Comparison of ENCODE assay signal across 27 mouse cellular contexts in genomic region chr9:115551080-115551479, GRCm38 (mm10).
A peak's percentile ranks its signal among the peaks of the same experiment; 100 is the strongest.
DNase-seq lines count a peak whose midpoint lies in the region; ATAC-seq and TF ChIP-seq lines count a peak whose summit lies in the region.
"Had no signal": no experiment of that assay in that cellular context is flagged by ENCODE, and none has a peak within 500 bp of the region (broad histone marks: within the 10 kb centered on the region; RNA-seq: fewer than 3 reads in every experiment).

No protein-coding gene starts in this region.

- no peaks in the 10 kb centered on the region for H3K27me3 ChIP-seq in testis, adult 2 months (ENCODE audit: control insufficient read depth, insufficient read depth, low read length)
- no peaks in the 10 kb centered on the region for H3K27me3 ChIP-seq in intestine, postnatal 0 days (replicated peaks; ENCODE audit: control insufficient read depth, insufficient read depth, low read length)
- H3K27me3 ChIP-seq: embryonic facial prominence, embryonic 12.5 days; embryonic facial prominence, embryonic 15.5 days; heart, embryonic 13.5 days had no signal

- H3K4me1 ChIP-seq in testis, adult 2 months (ENCODE audit: control insufficient read depth, insufficient read depth, low read length), result peaks cover 3% of the 10 kb centered on the region; the same call in 1 of the 2 replicates
- 0 out of 2 replicates have a peak, but pooled peaks cover 7% of the 10 kb centered on the region for H3K4me1 ChIP-seq in intestine, postnatal 0 days (replicated peaks; ENCODE audit: control insufficient read depth, insufficient read depth, low read length)

- WGBS in intestine, postnatal 0 days, result 85% methylated on average over 11 of the region's 11 CpGs

- no peaks in the 10 kb centered on the region for H3K36me3 ChIP-seq in testis, adult 2 months (ENCODE audit: control insufficient read depth, insufficient read depth, low read length)
- no peaks in the 10 kb centered on the region for H3K36me3 ChIP-seq in intestine, postnatal 0 days (ENCODE audit: control insufficient read depth, insufficient read depth)
- H3K36me3 ChIP-seq: embryonic facial prominence, embryonic 12.5 days; embryonic facial prominence, embryonic 15.5 days; heart, embryonic 13.5 days had no signal

- H3K9me3 ChIP-seq in intestine, postnatal 0 days (ENCODE audit: control insufficient read depth), result 0 out of 2 replicates have a peak, but pooled peaks cover 3% of the 10 kb centered on the region
- H3K9me3 ChIP-seq: embryonic facial prominence, embryonic 12.5 days; embryonic facial prominence, embryonic 15.5 days had no signal

- ATAC-seq in megakaryocyte, adult 5-6 weeks (ENCODE audit: poor library complexity, severe bottlenecking), result peak; percentile 73
- ATAC-seq in intestine, postnatal 0 days, result no peak
- ATAC-seq: activated CD4-positive, CD25-positive, alpha-beta regulatory T cell, adult 4 months; CD4-positive, CD25-positive, alpha-beta regulatory T cell, adult 4 months; forebrain, embryonic 14.5 days; forebrain, postnatal 0 days; hindbrain, postnatal 0 days; inflammation-experienced regulatory T-cells, adult 6 months had no signal

- no peak overlapping the region for H3K27ac ChIP-seq in testis, adult 2 months (ENCODE audit: control insufficient read depth, insufficient read depth, low read depth, low read length)
- no peak overlapping the region for H3K27ac ChIP-seq in intestine, postnatal 0 days (ENCODE audit: low read depth, low read length)
- H3K27ac ChIP-seq: embryonic facial prominence, embryonic 12.5 days; embryonic facial prominence, embryonic 15.5 days; heart, embryonic 13.5 days; hindbrain, embryonic 14.5 days; hindbrain, postnatal 0 days had no signal

- DNase-seq in testis, postnatal 10 days (ENCODE audit: low spot score), result no peak
- DNase-seq in R1 (ENCODE audit: low read depth, low spot score), result peak; percentile 44
- DNase-seq in embryo, embryonic 9.5 days (ENCODE audit: extremely low spot score), result no peak
- DNase-seq in heart, adult 8-10 months (ENCODE audit: low spot score), result no peak
- DNase-seq: adrenal gland, adult 8-10 months; adrenal gland, postnatal 25 days; cerebellum, adult 18-20 months; cerebellum, adult 9-10 months; cerebellum, postnatal 14 days; forebrain, postnatal 0 days; gastrocnemius, postnatal 10 days; gastrocnemius, postnatal 36 days; heart, adult 11 months; heart, postnatal 14 days; heart, postnatal 4 days had no signal

- TF ChIP-seq POLR2A in testis, adult 2 months (IDR thresholded peaks at IDR 0.05; ENCODE audit: control insufficient read depth, low read depth, low read length), result no peak

- no peak overlapping the region for H3K9ac ChIP-seq in intestine, postnatal 0 days (ENCODE audit: low read depth, low read length)
- H3K9ac ChIP-seq: embryonic facial prominence, embryonic 12.5 days; embryonic facial prominence, embryonic 15.5 days; forebrain, postnatal 0 days; heart, embryonic 13.5 days; hindbrain, embryonic 14.5 days had no signal

- no peak overlapping the region for H3K4me2 ChIP-seq in intestine, postnatal 0 days (replicated peaks; ENCODE audit: low read depth)
- H3K4me2 ChIP-seq: embryonic facial prominence, embryonic 12.5 days; embryonic facial prominence, embryonic 15.5 days; heart, embryonic 13.5 days; hindbrain, embryonic 14.5 days had no signal

- no peak for TF ChIP-seq CTCF in testis, adult 2 months (IDR thresholded peaks at IDR 0.05; ENCODE audit: control insufficient read depth, insufficient read depth, insufficient replicate concordance, low read depth, low read length)
- TF ChIP-seq CTCF in intestine, postnatal 0 days (IDR thresholded peaks at IDR 0.05; ENCODE audit: low read depth), result no peak

- H3K4me3 ChIP-seq in testis, adult 2 months (ENCODE audit: control insufficient read depth, low read depth, low read length), result peak overlapping the region; percentile 34; the same call in 1 of the 2 replicates
- H3K4me3 ChIP-seq in intestine, postnatal 0 days (ENCODE audit: low read depth, low read length), result no peak overlapping the region
- H3K4me3 ChIP-seq: embryonic facial prominence, embryonic 12.5 days; embryonic facial prominence, embryonic 15.5 days; heart, embryonic 13.5 days had no signal
